Mouse (Mus musculus) cerebellum, postnatal 36 days (tissue): ENCODE data around the gene Cyct.

Source experiments
- DNase-seq, 2 experiments: peaks; one replicate each; pipeline ENCODE4 v3.0.0; 2021 to 2022; ENCODE audit warnings: mixed read lengths in 2 of 2

Gene Cyct

GRCm38 (mm10) chr2:76360226-76360625 lies at the start of gene Cyct:
Gene Cyct, minus strand, starts transcription at chr2:76360450.
- no peak for DNase-seq

- peak; percentile 41 to 45 for DNase-seq
Measured at GRCm38 (mm10) chr2:76409986-76410385, 49.7 kb upstream of the Cyct start.

GRCm38 (mm10) chr2:76409526-76409925 lies 49.3 kb upstream of the Cyct start:
- peak; percentile 26 to 32 for DNase-seq

- DNase-seq = peak; percentile 80 to 82
Measured at GRCm38 (mm10) chr2:76406937-76407441, 46.7 kb upstream of the Cyct start.

- DNase-seq = peak; percentile 75 to 79
Measured at GRCm38 (mm10) chr2:76406151-76406936, 46.1 kb upstream of the Cyct start, which contains the start of gene Osbpl6. Gene Osbpl6, plus strand, starts transcription at chr2:76406508.

- no peak for DNase-seq
Measured at GRCm38 (mm10) chr2:76405596-76406150, 45.4 kb upstream of the Cyct start.

GRCm38 (mm10) chr2:76400178-76400577 lies 39.9 kb upstream of the Cyct start:
- DNase-seq = no peak

- DNase-seq = no peak
Measured at GRCm38 (mm10) chr2:76386531-76386930, 26.3 kb upstream of the Cyct start.

- no peak for DNase-seq
Measured at GRCm38 (mm10) chr2:76378646-76379045, 18.4 kb upstream of the Cyct start.

GRCm38 (mm10) chr2:76374544-76375206 lies 14.4 kb upstream of the Cyct start:
- no peak for DNase-seq

GRCm38 (mm10) chr2:76372244-76372643 lies 12.0 kb upstream of the Cyct start:
- no peak for DNase-seq

- DNase-seq = no peak
Measured at GRCm38 (mm10) chr2:76370656-76370922, 10.3 kb upstream of the Cyct start.

- peak; percentile 93 for DNase-seq
Measured at GRCm38 (mm10) chr2:76369821-76370655, 9.8 kb upstream of the Cyct start, which contains the start of gene Rbm45. Gene Rbm45, plus strand, starts transcription at chr2:76369984.

GRCm38 (mm10) chr2:76368861-76369660 lies 8.8 kb upstream of the Cyct start:
- DNase-seq = no peak

- DNase-seq = peak; percentile 85 to 89
Measured at GRCm38 (mm10) chr2:76367188-76367922, 7.1 kb upstream of the Cyct start.

- DNase-seq = no peak
Measured at GRCm38 (mm10) chr2:76365811-76366210, 5.6 kb upstream of the Cyct start.

- no peak for DNase-seq
Measured at GRCm38 (mm10) chr2:76362111-76362510, 1.9 kb upstream of the Cyct start.

- no peak for DNase-seq
Measured at GRCm38 (mm10) chr2:76347839-76348238, 12.4 kb downstream of the Cyct start.

GRCm38 (mm10) chr2:76342146-76342545 lies 18.1 kb downstream of the Cyct start:
- DNase-seq = peak; percentile 34

GRCm38 (mm10) chr2:76338215-76339156 lies 21.8 kb downstream of the Cyct start, which contains the start of gene Pde11a:
Gene Pde11a, minus strand, starts transcription at chr2:76338774.
- peak in 1 of 2 experiments; percentile 8 for DNase-seq
